Mouse (Mus musculus) ES-E14 (cell line): Measurements from ENCODE around the gene Tcta. TPM values are rescaled to one million over a fixed set of nuclear protein-coding genes. Genes with fewer than 3 reads are reported as not detected.

Source experiments
- DNase-seq: peaks from one replicate; pipeline ENCODE4 v3.0.0-alpha.2; 2013; ENCODE audit warnings: low read depth, low spot score
- H3K27ac ChIP-seq: 2 replicates; pipeline ENCODE4 v1.5.1; 2012; ENCODE audit warnings: low read depth, mild to moderate bottlenecking, low read length, moderate library complexity, mixed read lengths; ENCODE audit not compliant: poor library complexity, insufficient read depth, severe bottlenecking
- H3K36me3 ChIP-seq: 2 replicates; pipeline ENCODE4 v1.6.1; 2012; ENCODE audit warnings: mild to moderate bottlenecking, low read length, moderate library complexity, mixed read lengths; ENCODE audit not compliant: control insufficient read depth, poor library complexity, insufficient read depth, severe bottlenecking
- H3K4me1 ChIP-seq, 2 experiments: fragments of 150-350 bp in 1 of 2; sonication (generic) in 1 of 2; 2 replicates each; pipeline ENCODE4 v1.6.1; 2012; ENCODE audit warnings: low read length in 2 of 2, mild to moderate bottlenecking in 1 of 2, mixed read lengths in 1 of 2; ENCODE audit not compliant: control insufficient read depth in 2 of 2, insufficient read depth in 2 of 2, poor library complexity in 1 of 2
- H3K4me3 ChIP-seq, 2 experiments: fragments of 150-350 bp in 1 of 2; sonication (generic) in 1 of 2; 2 replicates each; pipeline ENCODE4 v1.5.1; 2012; ENCODE audit warnings: low read length in 2 of 2, low read depth in 1 of 2, mild to moderate bottlenecking in 1 of 2, mixed read lengths in 1 of 2; ENCODE audit not compliant: insufficient read depth in 1 of 2, poor library complexity in 1 of 2, severe bottlenecking in 1 of 2
- H3K9ac ChIP-seq: 2 replicates; pipeline ENCODE4 v1.6.1; 2012; ENCODE audit warnings: low read depth, mild to moderate bottlenecking, low read length, mixed read lengths; ENCODE audit not compliant: poor library complexity, insufficient read depth, severe bottlenecking
- H3K9me3 ChIP-seq: fragments of 150-350 bp; sonication (generic); 2 replicates; pipeline ENCODE4 v1.6.1; 2012; ENCODE audit warnings: low read depth, mild to moderate bottlenecking, low read length; ENCODE audit not compliant: control insufficient read depth, insufficient read depth
- CHD2 ChIP-seq: IDR thresholded peaks from 2 replicates; pipeline ENCODE4 v1.6.1; 2014; ENCODE audit warnings: mild to moderate bottlenecking, low read depth, low read length, inconsistent platforms
- HCFC1 ChIP-seq: IDR thresholded peaks from 2 replicates; pipeline ENCODE4 v1.6.1; 2012; ENCODE audit warnings: low read length, inconsistent platforms, borderline replicate concordance; ENCODE audit not compliant: insufficient read depth
- MAFK ChIP-seq: IDR thresholded peaks from 2 replicates; pipeline ENCODE4 v1.6.1; 2014; ENCODE audit warnings: mild to moderate bottlenecking, low read depth, low read length, inconsistent platforms; ENCODE audit not compliant: insufficient read depth
- ZC3H11A ChIP-seq: IDR thresholded peaks from 2 replicates; pipeline ENCODE4 v1.6.1; 2012; ENCODE audit warnings: low read depth, mild to moderate bottlenecking, inconsistent platforms, low read length, borderline replicate concordance
- ZNF384 ChIP-seq: IDR thresholded peaks from 2 replicates; pipeline ENCODE4 v1.6.1; 2012; ENCODE audit warnings: low read depth, low read length, inconsistent platforms
- in situ Hi-C, 2 experiments: fragments of 600-800 bp; cut with MboI; formaldehyde crosslinking; loops; one replicate each; pipeline ENCODE4 v1.15.1; 2025; ENCODE audit warnings: low sequenced_read_pairs in 2 of 2, inconsistent platforms in 1 of 2; ENCODE audit not compliant: unreplicated experiment in 2 of 2
- total RNA-seq: library from RNA; depleted of rRNA; stranded (reverse); fragments of 300-350 nt; gene quantifications from 2 replicates; pipeline ENCODE4 v1.2.3, GENCODE M21; 2012

The Tcta gene
- total RNA-seq, 1 experiment: 11.0 TPM

- no peak overlapping the region for H3K27ac ChIP-seq
- TF ChIP-seq ZNF384 (no peak), HCFC1 (no peak), ZC3H11A (peak; percentile 71), MAFK (no peak)
- H3K9ac ChIP-seq: peak overlapping the region; percentile 51; the same call in 1 of the 2 replicates
- DNase-seq: no peak
- H3K9me3 ChIP-seq: no peaks in the 10 kb centered on the region
- H3K36me3 ChIP-seq: no peaks in the 10 kb centered on the region
- peaks cover 0 to 12% of the 10 kb centered on the region in 2 experiments; a peak in 3 of 4 replicates for H3K4me1 ChIP-seq
- in situ Hi-C loops: no loop called here
- H3K4me3 ChIP-seq: no peak overlapping the region
These were observed 27.1 kb downstream of the Tcta start for GRCm38 (mm10) chr9:108278697-108279450.

GRCm38 (mm10) chr9:108275331-108275659, 30.7 kb downstream of the Tcta start:
- H3K4me1 ChIP-seq: peaks cover 3 to 26% of the 10 kb centered on the region in 2 experiments
- H3K9ac ChIP-seq: no peak overlapping the region
- DNase-seq: no peak
- H3K36me3 ChIP-seq: no peaks in the 10 kb centered on the region
- no peak overlapping the region for H3K27ac ChIP-seq
- in situ Hi-C loops: no loop called here
- no peaks in the 10 kb centered on the region for H3K9me3 ChIP-seq
- H3K4me3 ChIP-seq: no peak overlapping the region
- TF ChIP-seq CHD2 (no peak), HCFC1 (no peak), ZC3H11A (no peak), ZNF384 (no peak), MAFK (no peak)

- H3K27ac ChIP-seq: 0 out of 2 replicates have a peak overlapping the region, but pooled peaks have one; percentile 18
- H3K4me3 ChIP-seq: no peak overlapping the region
- no peak overlapping the region for H3K9ac ChIP-seq
- peaks cover 3 to 26% of the 10 kb centered on the region in 2 experiments for H3K4me1 ChIP-seq
- DNase-seq: no peak
- TF ChIP-seq MAFK: no peak
- no peak for TF ChIP-seq HCFC1
- no peak for TF ChIP-seq CHD2
- in situ Hi-C loops: no loop called here
- no peaks in the 10 kb centered on the region for H3K9me3 ChIP-seq
- H3K36me3 ChIP-seq: no peaks in the 10 kb centered on the region
These were observed 31.3 kb downstream of the Tcta start for GRCm38 (mm10) chr9:108274476-108275330.

- H3K4me3 ChIP-seq: no peak overlapping the region
- H3K4me1 ChIP-seq: peaks cover 3 to 33% of the 10 kb centered on the region in 2 experiments
- no peaks in the 10 kb centered on the region for H3K9me3 ChIP-seq
- no peaks in the 10 kb centered on the region for H3K36me3 ChIP-seq
- DNase-seq: no peak
- no peak overlapping the region for H3K9ac ChIP-seq
- H3K27ac ChIP-seq: no peak overlapping the region
- in situ Hi-C loops: no loop called here
- no peak for TF ChIP-seq CHD2
These were observed 32.5 kb downstream of the Tcta start for GRCm38 (mm10) chr9:108273485-108273884.
